Mouse (Mus musculus) naive thymus-derived CD4-positive, alpha-beta T cell, adult 5 months (primary cell): ENCODE measurements around the gene Itpripl2. TPM values are rescaled to one million over a fixed set of nuclear protein-coding genes. Genes with fewer than 3 reads are reported as not detected.

Experiments used
- polyA plus RNA-seq: library from polyadenylated mRNA; unstranded; fragments of 100-300 nt; shearing (Covaris generic); gene quantifications from one replicate; pipeline ENCODE4 v1.2.1, GENCODE M21; 2017

Itpripl2 gene
- polyA plus RNA-seq = 0.05 TPM

DNA sequence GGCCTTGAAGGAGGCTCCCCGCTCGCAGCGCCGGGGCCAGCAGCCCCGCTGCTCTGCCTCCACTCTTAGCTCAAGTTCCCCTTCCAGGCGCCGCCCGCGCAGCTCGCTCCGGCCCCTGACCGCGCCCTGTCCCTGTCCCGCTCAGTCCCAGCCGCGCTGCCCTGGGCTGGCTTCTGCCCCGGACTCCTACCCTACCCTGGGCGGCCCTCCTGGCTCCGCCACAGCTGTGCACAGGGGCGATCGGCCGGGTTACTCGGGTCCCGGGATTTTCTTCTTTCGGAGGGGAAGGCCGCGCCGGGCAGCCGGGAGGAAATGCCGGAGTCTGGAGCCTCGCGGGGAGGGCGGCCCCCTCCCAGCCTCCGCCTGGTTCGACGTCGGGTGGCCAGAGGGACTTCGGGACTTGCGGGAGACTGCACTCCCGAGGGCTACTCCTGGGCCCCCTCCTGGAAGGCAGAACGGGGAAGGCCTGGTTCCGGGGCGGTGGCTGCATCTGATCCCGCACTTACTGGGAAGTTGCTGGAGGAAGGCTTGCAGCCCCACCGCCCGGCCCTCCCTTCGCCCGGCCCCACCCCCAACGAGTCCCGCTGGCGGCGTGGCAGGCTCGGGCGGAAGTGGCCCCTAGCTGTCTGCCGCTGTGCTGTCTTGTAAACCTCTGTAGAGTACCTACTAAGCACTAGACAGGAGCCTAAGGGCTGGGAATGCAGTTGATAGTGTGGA is at the start of gene Itpripl2:
TSS of gene Itpripl2 (minus strand) at position 545 of the 717 bp plus-strand sequence.

DNA sequence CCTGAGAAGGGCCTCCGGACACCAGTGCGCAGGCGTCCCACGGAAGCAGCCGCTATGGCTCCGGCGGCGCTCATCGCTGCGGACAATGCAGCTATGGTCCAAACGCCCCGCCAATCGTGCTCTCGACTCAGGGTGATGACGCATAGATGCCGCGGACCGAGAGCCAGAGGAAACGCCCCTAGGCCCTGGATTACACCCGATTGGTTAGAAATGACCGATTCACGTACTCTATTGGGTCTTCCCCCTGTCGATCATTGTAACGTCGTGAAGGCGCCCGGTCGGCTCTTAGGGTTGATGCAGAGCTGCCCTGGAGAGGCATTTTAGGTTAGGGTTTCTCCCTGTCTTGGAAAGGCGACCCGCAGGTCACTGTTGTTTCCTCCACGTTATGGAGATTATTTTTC is 41.4 kb upstream of the Itpripl2 start, which contains the start of gene Coq7:
TSS of gene Coq7 (minus strand) at position 179 of the 401 bp plus-strand sequence.

DNA sequence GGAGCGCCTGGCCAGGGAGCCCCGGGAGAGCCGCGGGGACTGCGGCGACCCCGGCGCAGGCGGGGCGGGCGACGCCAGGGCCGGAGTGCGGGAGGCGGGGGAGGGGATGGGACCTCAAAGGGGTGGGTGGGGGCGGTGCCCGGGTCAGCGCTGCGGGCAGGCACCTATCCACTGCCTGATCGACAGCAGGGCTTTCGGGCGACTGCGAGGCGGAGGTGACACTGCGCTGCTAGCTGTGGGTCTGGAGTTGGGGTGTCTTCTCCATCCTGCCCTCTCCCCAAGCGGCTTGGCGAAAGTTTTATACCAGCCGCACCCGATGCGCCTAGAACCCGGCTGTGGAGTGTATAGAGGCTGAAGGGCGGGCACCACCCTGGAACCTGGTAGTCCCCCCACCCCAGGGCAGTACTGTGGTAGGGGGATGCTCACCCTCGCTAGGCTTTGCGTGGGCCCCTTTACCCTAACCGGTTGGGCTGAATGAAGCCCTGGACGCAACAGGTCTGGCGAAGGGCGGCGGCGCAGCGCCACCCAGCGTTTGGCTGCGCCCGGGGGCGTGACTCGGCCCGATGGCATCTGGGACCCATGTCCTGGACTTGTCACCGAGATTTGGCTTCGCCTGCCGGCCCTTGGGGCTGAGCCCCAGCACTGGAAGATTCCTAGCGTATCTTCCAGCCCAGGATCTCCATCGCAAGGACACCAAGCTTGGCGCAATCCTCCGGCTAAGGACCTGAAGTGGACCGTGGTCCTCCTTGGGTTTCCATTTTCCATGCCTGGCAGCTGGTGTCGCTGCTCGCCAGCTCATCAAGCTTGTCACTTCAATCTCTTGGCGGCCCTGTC is 43.4 kb downstream of the Itpripl2 start, which contains the start of gene Syt17:
TSS of gene Syt17 (minus strand) at position 89 of the 834 bp plus-strand sequence.

Other genes with a start within 250 kb of the Itpripl2 start
- gene Smg1, start 248.3 kb downstream of the Itpripl2 start, polyA plus RNA-seq = 71.1 TPM
- not detected for gene Syt17, start 43.8 kb downstream of the Itpripl2 start, polyA plus RNA-seq
- 13.0 TPM for gene Coq7, start 41.4 kb upstream of the Itpripl2 start, polyA plus RNA-seq
- not detected for gene Tmc7, start 92.8 kb upstream of the Itpripl2 start, polyA plus RNA-seq
- gene Tmc5, start 105.3 kb upstream of the Itpripl2 start, polyA plus RNA-seq = not detected
- 35.7 TPM for gene Gde1, start 213.8 kb upstream of the Itpripl2 start, polyA plus RNA-seq
- 4.0 TPM for gene Ccp110, start 220.6 kb upstream of the Itpripl2 start, polyA plus RNA-seq
- gene Vps35l, start 248.3 kb upstream of the Itpripl2 start, polyA plus RNA-seq = 76.0 TPM